Mouse (Mus musculus): ENCODE data around the gene Naglu. TPM values are rescaled to one million over a fixed set of nuclear protein-coding genes. Genes with fewer than 3 reads are reported as not detected.

Gene Naglu
- total RNA-seq (2021), result 39.3 and 54.1 TPM in 2 replicates
- long read RNA-seq, transcript Naglu-201 (6 exons, 2,560 nt), result major isoform, 63 of 80 reads
- long read RNA-seq, partial matches to known transcripts, result 13 of 80 reads
- long read RNA-seq, other reads (novel, unspliced or antisense), result 3 of 80 reads

GRCm38 (mm10) chr11:101069391-101070188, at the start of gene Naglu:
Naglu (plus strand) TSS chr11:101070012.
- DNase-seq, result peak; percentile 98

- DNase-seq, result no peak
Observed at GRCm38 (mm10) chr11:101023371-101023770, 46.4 kb upstream of the Naglu start.

GRCm38 (mm10) chr11:101024001-101024400, 45.8 kb upstream of the Naglu start:
- no peak for DNase-seq

- no peak for DNase-seq
Observed at GRCm38 (mm10) chr11:101027121-101027520, 42.7 kb upstream of the Naglu start.

- DNase-seq, result no peak
Observed at GRCm38 (mm10) chr11:101029320-101029719, 40.5 kb upstream of the Naglu start.

GRCm38 (mm10) chr11:101030136-101030807, 39.5 kb upstream of the Naglu start:
- no peak for DNase-seq

GRCm38 (mm10) chr11:101030808-101031156, 39.0 kb upstream of the Naglu start:
- DNase-seq, result no peak

- no peak for DNase-seq
Observed at GRCm38 (mm10) chr11:101031470-101031869, 38.3 kb upstream of the Naglu start.

GRCm38 (mm10) chr11:101033856-101034500, 35.8 kb upstream of the Naglu start:
- DNase-seq, result no peak

GRCm38 (mm10) chr11:101034614-101035327, 35.0 kb upstream of the Naglu start:
- peak; percentile 34 for DNase-seq

- no peak for DNase-seq
Observed at GRCm38 (mm10) chr11:101035328-101035695, 34.5 kb upstream of the Naglu start.

- no peak for DNase-seq
Observed at GRCm38 (mm10) chr11:101037795-101038194, 32.0 kb upstream of the Naglu start.

- DNase-seq, result no peak
Observed at GRCm38 (mm10) chr11:101045826-101046225, 24.0 kb upstream of the Naglu start.

GRCm38 (mm10) chr11:101046440-101046839, 23.4 kb upstream of the Naglu start:
- no peak for DNase-seq

GRCm38 (mm10) chr11:101047502-101047901, 22.3 kb upstream of the Naglu start:
- no peak for DNase-seq

- no peak for DNase-seq
Observed at GRCm38 (mm10) chr11:101050359-101050758, 19.5 kb upstream of the Naglu start.

GRCm38 (mm10) chr11:101051051-101051493, 18.7 kb upstream of the Naglu start:
- DNase-seq, result no peak

- DNase-seq, result no peak
Observed at GRCm38 (mm10) chr11:101051617-101052016, 18.2 kb upstream of the Naglu start.

GRCm38 (mm10) chr11:101052751-101053473, 16.9 kb upstream of the Naglu start:
- no peak for DNase-seq

- no peak for DNase-seq
Observed at GRCm38 (mm10) chr11:101053974-101054373, 15.8 kb upstream of the Naglu start.

GRCm38 (mm10) chr11:101055418-101055817, 14.4 kb upstream of the Naglu start:
- DNase-seq, result no peak

GRCm38 (mm10) chr11:101056885-101057284, 12.9 kb upstream of the Naglu start:
- DNase-seq, result no peak

Data from adrenal gland, postnatal 25 days (tissue).